Mouse (Mus musculus): Measurements from ENCODE around the gene Olfr1221. TPM values are rescaled to one million over a fixed set of nuclear protein-coding genes. Genes with fewer than 3 reads are reported as not detected.
"Not testable (repeated sequence)": the region's sequence is repeated elsewhere in the genome, so short reads cannot be mapped to it uniquely, and the experiment has no call there.

The Olfr1221 gene
- total RNA-seq (2017): not detected in 2 replicates

- ATAC-seq (replicated peaks; ENCODE audit: low read depth, poor library complexity, severe bottlenecking): no peak
Measured at GRCm38 (mm10) chr2:89117183-89117582, at the start of gene Olfr1221. Gene Olfr1221, minus strand, starts transcription at chr2:89117283.

GRCm38 (mm10) chr2:89164711-89165110 lies 47.6 kb upstream of the Olfr1221 start:
- ATAC-seq (replicated peaks; ENCODE audit: low read depth, poor library complexity, severe bottlenecking): not testable (repeated sequence)

- not testable (repeated sequence) for ATAC-seq (replicated peaks; ENCODE audit: low read depth, poor library complexity, severe bottlenecking)
Measured at GRCm38 (mm10) chr2:89163991-89164390, 46.9 kb upstream of the Olfr1221 start, which contains the start of gene Olfr1224-ps1. Gene Olfr1224-ps1, minus strand, starts transcription at chr2:89164091.

GRCm38 (mm10) chr2:89151460-89151859 lies 34.4 kb upstream of the Olfr1221 start, which contains the start of gene Olfr1223:
Gene Olfr1223, minus strand, starts transcription at chr2:89151560.
- no peak for ATAC-seq (replicated peaks; ENCODE audit: low read depth, poor library complexity, severe bottlenecking)

GRCm38 (mm10) chr2:89132954-89133353 lies 15.9 kb upstream of the Olfr1221 start, which contains the start of gene Olfr1222:
Gene Olfr1222, minus strand, starts transcription at chr2:89133054.
- no peak for ATAC-seq (replicated peaks; ENCODE audit: low read depth, poor library complexity, severe bottlenecking)

GRCm38 (mm10) chr2:89106735-89107134 lies 10.3 kb downstream of the Olfr1221 start, which contains the start of gene Olfr1220:
Gene Olfr1220, minus strand, starts transcription at chr2:89106835.
- no peak for ATAC-seq (replicated peaks; ENCODE audit: low read depth, poor library complexity, severe bottlenecking)

GRCm38 (mm10) chr2:89105651-89106050 lies 11.4 kb downstream of the Olfr1221 start:
- no peak for ATAC-seq (replicated peaks; ENCODE audit: low read depth, poor library complexity, severe bottlenecking)

- no peak for ATAC-seq (replicated peaks; ENCODE audit: low read depth, poor library complexity, severe bottlenecking)
Measured at GRCm38 (mm10) chr2:89093848-89094247, 23.2 kb downstream of the Olfr1221 start.

GRCm38 (mm10) chr2:89083413-89083812 lies 33.7 kb downstream of the Olfr1221 start, which contains the start of gene Olfr1219:
Gene Olfr1219, minus strand, starts transcription at chr2:89083513.
- ATAC-seq (replicated peaks; ENCODE audit: low read depth, poor library complexity, severe bottlenecking): no peak

- ATAC-seq (replicated peaks; ENCODE audit: low read depth, poor library complexity, severe bottlenecking): no peak
Measured at GRCm38 (mm10) chr2:89081487-89081886, 35.6 kb downstream of the Olfr1221 start.

- ATAC-seq (replicated peaks; ENCODE audit: low read depth, poor library complexity, severe bottlenecking): no peak
Measured at GRCm38 (mm10) chr2:89061087-89061486, 56.0 kb downstream of the Olfr1221 start, which contains the start of gene Olfr1218. Gene Olfr1218, minus strand, starts transcription at chr2:89061187.

Other genes with a start within 250 kb of the Olfr1221 start
- not detected in 2 replicates for gene Olfr1208, start 215.0 kb downstream of the Olfr1221 start, total RNA-seq (2017)
- not detected in 2 replicates for gene Olfr1209, start 202.1 kb downstream of the Olfr1221 start, total RNA-seq (2017)
- gene Olfr1211, start 179.2 kb downstream of the Olfr1221 start, total RNA-seq (2017): not detected in 2 replicates
- not detected in 2 replicates for gene Olfr1212, start 163.3 kb downstream of the Olfr1221 start, total RNA-seq (2017)
- not detected in 2 replicates for gene Gm13762, start 137.0 kb downstream of the Olfr1221 start, total RNA-seq (2017)
- gene Olfr1214, start 124.6 kb downstream of the Olfr1221 start, total RNA-seq (2017): not detected in 2 replicates
- gene Olfr1215, start 110.3 kb downstream of the Olfr1221 start, total RNA-seq (2017): not detected in 2 replicates
- gene Olfr1216, start 98.9 kb downstream of the Olfr1221 start, total RNA-seq (2017): not detected in 2 replicates
- not detected in 2 replicates for gene Olfr1217, start 85.2 kb downstream of the Olfr1221 start, total RNA-seq (2017)
- not detected in 2 replicates for gene Olfr1218, start 56.1 kb downstream of the Olfr1221 start, total RNA-seq (2017)
- not detected in 2 replicates for gene Olfr1219, start 33.8 kb downstream of the Olfr1221 start, total RNA-seq (2017)
- gene Olfr1220, start 10.4 kb downstream of the Olfr1221 start, total RNA-seq (2017): not detected in 2 replicates
- not detected in 2 replicates for gene Olfr1222, start 15.8 kb upstream of the Olfr1221 start, total RNA-seq (2017)
- gene Olfr1223, start 34.3 kb upstream of the Olfr1221 start, total RNA-seq (2017): not detected in 2 replicates
- not detected in 2 replicates for gene Olfr1224-ps1, start 46.8 kb upstream of the Olfr1221 start, total RNA-seq (2017)
- gene Olfr1225, start 57.4 kb upstream of the Olfr1221 start, total RNA-seq (2017): not detected in 2 replicates
- gene Olfr1226, start 82.8 kb upstream of the Olfr1221 start, total RNA-seq (2017): not detected in 2 replicates
- gene Olfr1228, start 136.8 kb upstream of the Olfr1221 start, total RNA-seq (2017): not detected in 2 replicates
- not detected in 2 replicates for gene Olfr1229, start 170.7 kb upstream of the Olfr1221 start, total RNA-seq (2017)
- gene Olfr1230, start 180.0 kb upstream of the Olfr1221 start, total RNA-seq (2017): not detected in 2 replicates
- gene Olfr1231, start 189.8 kb upstream of the Olfr1221 start, total RNA-seq (2017): not detected in 2 replicates
- gene Olfr1232, start 212.4 kb upstream of the Olfr1221 start, total RNA-seq (2017): not detected in 2 replicates
- gene Olfr1233, start 225.1 kb upstream of the Olfr1221 start, total RNA-seq (2017): not detected in 2 replicates
- gene Olfr1234, start 247.6 kb upstream of the Olfr1221 start, total RNA-seq (2017): not detected in 2 replicates

All from common myeloid progenitor, adult 5-6 weeks (primary cell).